Mouse (Mus musculus) bone marrow macrophage, adult 2 months (primary cell): ENCODE results near the gene Smg5. TPM values are rescaled to one million over a fixed set of nuclear protein-coding genes. Genes with fewer than 3 reads are reported as not detected.
"Not testable (repeated sequence)": the region's sequence is repeated elsewhere in the genome, so short reads cannot be mapped to it uniquely, and the experiment has no call there.

ENCODE experiments used
- H3K27ac ChIP-seq: 2 replicates; pipeline ENCODE4 v1.5.1; 2012; ENCODE audit warnings: low read depth, low read length; ENCODE audit not compliant: insufficient read depth
- H3K4me1 ChIP-seq: 2 replicates; pipeline ENCODE4 v1.6.1; 2012; ENCODE audit warnings: low read length; ENCODE audit not compliant: control insufficient read depth, insufficient read depth
- H3K4me3 ChIP-seq: 2 replicates; pipeline ENCODE4 v1.5.1; 2012; ENCODE audit warnings: mild to moderate bottlenecking, low read length, moderate library complexity; ENCODE audit not compliant: insufficient read depth
- CTCF ChIP-seq: IDR thresholded peaks from 2 replicates; pipeline ENCODE4 v1.5.1; 2012; ENCODE audit warnings: low read depth, mild to moderate bottlenecking, low read length, moderate library complexity
- POLR2A ChIP-seq: IDR thresholded peaks from 2 replicates; pipeline ENCODE4 v1.6.1; 2012; ENCODE audit warnings: mild to moderate bottlenecking, low read depth, low read length, borderline replicate concordance
- polyA plus RNA-seq: library from polyadenylated mRNA; stranded (reverse); fragments of >200 nt; gene quantifications from 2 replicates; pipeline ENCODE4 v1.2.4, GENCODE M21; 2012; ENCODE audit not compliant: missing spikeins, insufficient read depth, insufficient read length

Smg5 gene
- polyA plus RNA-seq, 1 experiment, result 27.8 TPM

GRCm38 (mm10) chr3:88375750-88376626 lies 39.9 kb downstream of the Smg5 start:
- H3K4me3 ChIP-seq, H3K27ac ChIP-seq, H3K4me1 ChIP-seq: not testable (repeated sequence)

GRCm38 (mm10) chr3:88376644-88377043 lies 40.6 kb downstream of the Smg5 start:
- not testable (repeated sequence) for H3K27ac ChIP-seq, H3K4me3 ChIP-seq, H3K4me1 ChIP-seq

- not testable (repeated sequence) for H3K4me3 ChIP-seq, H3K4me1 ChIP-seq, H3K27ac ChIP-seq
Observed at GRCm38 (mm10) chr3:88378599-88378998, 42.5 kb downstream of the Smg5 start, which contains the start of gene Bglap2. Gene Bglap2, minus strand, starts transcription at chr3:88378699.

- H3K4me1 ChIP-seq, H3K4me3 ChIP-seq, H3K27ac ChIP-seq: not testable (repeated sequence)
Observed at GRCm38 (mm10) chr3:88381389-88382315, 45.6 kb downstream of the Smg5 start.

GRCm38 (mm10) chr3:88382383-88382782 lies 46.3 kb downstream of the Smg5 start:
- not testable (repeated sequence) for H3K27ac ChIP-seq, H3K4me3 ChIP-seq, H3K4me1 ChIP-seq

GRCm38 (mm10) chr3:88384364-88384763 lies 48.3 kb downstream of the Smg5 start, which contains the start of gene Bglap:
Gene Bglap, minus strand, starts transcription at chr3:88384464.
- Histone ChIP-seq H3K27ac (no peak within 1 kb of the TSS), H3K4me3 (no peak within 1 kb of the TSS), H3K4me1 (peaks cover 2% of the 10 kb centered on the region; the same call in 1 of the 2 replicates)
- TF ChIP-seq POLR2A (no peak), CTCF (no peak)

GRCm38 (mm10) chr3:88393776-88394375 lies 57.8 kb downstream of the Smg5 start:
- Histone ChIP-seq H3K4me3 (no peak overlapping the region), H3K4me1 (peaks cover 3% of the 10 kb centered on the region; the same call in 1 of the 2 replicates), H3K27ac (no peak overlapping the region)
- no peak for TF ChIP-seq CTCF
- no peak for TF ChIP-seq POLR2A

GRCm38 (mm10) chr3:88395288-88395687 lies 59.2 kb downstream of the Smg5 start:
- TF ChIP-seq POLR2A (no peak), CTCF (no peak)
- Histone ChIP-seq H3K27ac (no peak overlapping the region), H3K4me3 (no peak overlapping the region), H3K4me1 (peaks cover 3% of the 10 kb centered on the region; the same call in 1 of the 2 replicates)

- H3K4me3 ChIP-seq, result no peak overlapping the region
- peaks cover 3% of the 10 kb centered on the region; the same call in 1 of the 2 replicates for H3K4me1 ChIP-seq
- no peak for TF ChIP-seq POLR2A
- no peak for TF ChIP-seq CTCF
- no peak overlapping the region for H3K27ac ChIP-seq
Observed at GRCm38 (mm10) chr3:88395742-88396141, 59.7 kb downstream of the Smg5 start.

GRCm38 (mm10) chr3:88398666-88399065 lies 62.6 kb downstream of the Smg5 start:
- Histone ChIP-seq H3K4me3 (no peak overlapping the region), H3K27ac (no peak overlapping the region), H3K4me1 (peaks cover 16% of the 10 kb centered on the region)
- TF ChIP-seq POLR2A, result no peak
- no peak for TF ChIP-seq CTCF
